Mouse (Mus musculus): ENCODE measurements around the gene Ccs. TPM values are rescaled to one million over a fixed set of nuclear protein-coding genes. Genes with fewer than 3 reads are reported as not detected.
A peak's percentile ranks its signal among the peaks of the same experiment; 100 is the strongest.
"Not testable (repeated sequence)": the region's sequence is repeated elsewhere in the genome, so short reads cannot be mapped to it uniquely, and the experiment has no call there.

Ccs gene
- polyA plus RNA-seq (2016; fragmentation: Nextera tagmentation; extraction: Ambion mirVana) = 53.8 and 57.3 TPM in 2 replicates

GRCm38 (mm10) chr19:4839149-4839548 lies at the start of gene Ccs, which contains the start of gene Ccdc87:
TSS of gene Ccs (minus strand) at chr19:4839332.
TSS of gene Ccdc87 (plus strand) at chr19:4839366.
- H3K27ac ChIP-seq = no peak within 1 kb of the TSS
- H3K4me2 ChIP-seq (replicated peaks) = peak within 1 kb of the TSS; percentile 92
- H3K4me3 ChIP-seq = peak within 1 kb of the TSS; percentile 66
- H3K9me3 ChIP-seq = no peaks in the 10 kb centered on the region
- ATAC-seq (ENCODE audit: insufficient number of reproducible peaks, insufficient read depth, low FRiP score, low TSS enrichment) = peak; percentile 99
- peaks cover 14% of the 10 kb centered on the region for H3K4me1 ChIP-seq
- no peaks in the 10 kb centered on the region for H3K36me3 ChIP-seq
- H3K27me3 ChIP-seq = peaks cover 26% of the 10 kb centered on the region
- WGBS = under 1% methylated on average over 25 of the region's 25 CpGs
- H3K9ac ChIP-seq = peak within 1 kb of the TSS; percentile 77

GRCm38 (mm10) chr19:4883961-4884360 lies 44.8 kb upstream of the Ccs start:
- H3K9me3 ChIP-seq = no peaks in the 10 kb centered on the region
- H3K27me3 ChIP-seq = no peaks in the 10 kb centered on the region
- H3K4me3 ChIP-seq = no peak overlapping the region
- H3K4me2 ChIP-seq (replicated peaks) = no peak overlapping the region
- no peak overlapping the region for H3K9ac ChIP-seq
- 0 out of 2 replicates have a peak, but pooled peaks cover 4% of the 10 kb centered on the region for H3K4me1 ChIP-seq
- H3K36me3 ChIP-seq = no peaks in the 10 kb centered on the region
- no peak for ATAC-seq (ENCODE audit: insufficient number of reproducible peaks, insufficient read depth, low FRiP score, low TSS enrichment)
- WGBS = 79% methylated on average over 4 of the region's 4 CpGs
- H3K27ac ChIP-seq = no peak overlapping the region

- Histone ChIP-seq H3K36me3 (no peaks in the 10 kb centered on the region), H3K27me3 (no peaks in the 10 kb centered on the region), H3K4me3 (peak overlapping the region; percentile 86), H3K27ac (no peak overlapping the region), H3K4me2 (replicated peaks) (peak overlapping the region; percentile 97), H3K9ac (peak overlapping the region; percentile 75; the same call in 1 of the 2 replicates), H3K4me1 (peaks cover 14% of the 10 kb centered on the region; the same call in 1 of the 2 replicates), H3K9me3 (no peaks in the 10 kb centered on the region)
- ATAC-seq (ENCODE audit: insufficient number of reproducible peaks, insufficient read depth, low FRiP score, low TSS enrichment) = no peak
- WGBS = 50% methylated on average over 10 of the region's 10 CpGs
Observed at GRCm38 (mm10) chr19:4879324-4879703, 40.2 kb upstream of the Ccs start.

GRCm38 (mm10) chr19:4878405-4879323 lies 39.5 kb upstream of the Ccs start, which contains the start of gene Zdhhc24:
TSS of gene Zdhhc24 (plus strand) at chr19:4878668.
- H3K4me1 ChIP-seq = peaks cover 14% of the 10 kb centered on the region; the same call in 1 of the 2 replicates
- no peaks in the 10 kb centered on the region for H3K36me3 ChIP-seq
- no peaks in the 10 kb centered on the region for H3K9me3 ChIP-seq
- peak within 1 kb of the TSS; percentile 97 for H3K4me2 ChIP-seq (replicated peaks)
- H3K4me3 ChIP-seq = peak within 1 kb of the TSS; percentile 86
- no peaks in the 10 kb centered on the region for H3K27me3 ChIP-seq
- WGBS = 1% methylated on average over 52 of the region's 52 CpGs
- peak within 1 kb of the TSS; percentile 74 for H3K27ac ChIP-seq
- peak within 1 kb of the TSS; percentile 75 for H3K9ac ChIP-seq
- peak; percentile 93 for ATAC-seq (ENCODE audit: insufficient number of reproducible peaks, insufficient read depth, low FRiP score, low TSS enrichment)

GRCm38 (mm10) chr19:4877785-4878184 lies 38.7 kb upstream of the Ccs start, which contains the start of gene Actn3:
TSS of gene Actn3 (minus strand) at chr19:4877909.
- ATAC-seq (ENCODE audit: insufficient number of reproducible peaks, insufficient read depth, low FRiP score, low TSS enrichment) = no peak; the same call in 1 of the 2 replicates
- Histone ChIP-seq H3K4me3 (peak within 1 kb of the TSS; percentile 86), H3K9me3 (no peaks in the 10 kb centered on the region), H3K27ac (peak within 1 kb of the TSS; percentile 74), H3K9ac (peak within 1 kb of the TSS; percentile 75), H3K4me1 (peaks cover 14% of the 10 kb centered on the region; the same call in 1 of the 2 replicates), H3K4me2 (replicated peaks) (peak within 1 kb of the TSS; percentile 97), H3K36me3 (no peaks in the 10 kb centered on the region), H3K27me3 (no peaks in the 10 kb centered on the region)
- 4% methylated on average over 17 of the region's 17 CpGs for WGBS

- Histone ChIP-seq H3K27me3 (no peaks in the 10 kb centered on the region), H3K9ac (no peak overlapping the region), H3K4me2 (replicated peaks) (no peak overlapping the region), H3K36me3 (no peaks in the 10 kb centered on the region), H3K4me3 (no peak overlapping the region), H3K9me3 (no peaks in the 10 kb centered on the region), H3K4me1 (peaks cover 14% of the 10 kb centered on the region; the same call in 1 of the 2 replicates), H3K27ac (no peak overlapping the region)
- 70% methylated on average over 3 of the region's 3 CpGs for WGBS
- no peak for ATAC-seq (ENCODE audit: insufficient number of reproducible peaks, insufficient read depth, low FRiP score, low TSS enrichment)
Observed at GRCm38 (mm10) chr19:4876755-4877154, 37.6 kb upstream of the Ccs start.

- no peak for ATAC-seq (ENCODE audit: insufficient number of reproducible peaks, insufficient read depth, low FRiP score, low TSS enrichment)
- no peak overlapping the region for H3K9ac ChIP-seq
Observed at GRCm38 (mm10) chr19:4876241-4876640, 37.1 kb upstream of the Ccs start.

GRCm38 (mm10) chr19:4874613-4875012 lies 35.5 kb upstream of the Ccs start:
- not testable (repeated sequence) for H3K27me3 ChIP-seq; H3K27ac ChIP-seq; H3K4me2 ChIP-seq (replicated peaks); H3K9ac ChIP-seq; ATAC-seq (ENCODE audit: insufficient number of reproducible peaks, insufficient read depth, low FRiP score, low TSS enrichment); H3K4me3 ChIP-seq; H3K9me3 ChIP-seq; H3K36me3 ChIP-seq
- H3K4me1 ChIP-seq = peaks cover 14% of the 10 kb centered on the region; the same call in 1 of the 2 replicates
- WGBS = 70% methylated on average over 1 of the region's 1 CpGs

More at GRCm38 (mm10) chr19:4876241-4876640, 37.1 kb upstream of the Ccs start:
- Histone ChIP-seq H3K9me3 (no peaks in the 10 kb centered on the region), H3K4me1 (peaks cover 14% of the 10 kb centered on the region; the same call in 1 of the 2 replicates), H3K4me2 (replicated peaks) (no peak overlapping the region), H3K4me3 (no peak overlapping the region), H3K36me3 (no peaks in the 10 kb centered on the region), H3K27ac (no peak overlapping the region), H3K27me3 (no peaks in the 10 kb centered on the region)
- WGBS = 66% methylated on average over 3 of the region's 4 CpGs

GRCm38 (mm10) chr19:4865147-4865546 lies 26.0 kb upstream of the Ccs start:
- no peaks in the 10 kb centered on the region for H3K36me3 ChIP-seq
- no peak for ATAC-seq (ENCODE audit: insufficient number of reproducible peaks, insufficient read depth, low FRiP score, low TSS enrichment)

GRCm38 (mm10) chr19:4863048-4863447 lies 23.9 kb upstream of the Ccs start:
- no peak overlapping the region for H3K9ac ChIP-seq

More at GRCm38 (mm10) chr19:4865147-4865546, 26.0 kb upstream of the Ccs start:
- WGBS = 5% methylated on average over 17 of the region's 17 CpGs
- Histone ChIP-seq H3K4me3 (no peak overlapping the region), H3K27me3 (peaks cover 18% of the 10 kb centered on the region), H3K9me3 (no peaks in the 10 kb centered on the region), H3K4me1 (no peaks in the 10 kb centered on the region), H3K4me2 (replicated peaks) (peak overlapping the region; percentile 14; the same call in 1 of the 2 replicates), H3K27ac (no peak overlapping the region), H3K9ac (no peak overlapping the region)

GRCm38 (mm10) chr19:4859081-4859480 lies 19.9 kb upstream of the Ccs start:
- H3K36me3 ChIP-seq = peaks cover 9% of the 10 kb centered on the region; the same call in 1 of the 2 replicates
- H3K9me3 ChIP-seq = no peaks in the 10 kb centered on the region
- H3K27me3 ChIP-seq = no peaks in the 10 kb centered on the region
- H3K4me2 ChIP-seq (replicated peaks) = no peak overlapping the region
- no peak overlapping the region for H3K27ac ChIP-seq
- H3K9ac ChIP-seq = no peak overlapping the region; the same call in 1 of the 2 replicates
- no peak overlapping the region for H3K4me3 ChIP-seq
- 75% methylated on average over 6 of the region's 6 CpGs for WGBS
- H3K4me1 ChIP-seq = peaks cover 8% of the 10 kb centered on the region
- no peak for ATAC-seq (ENCODE audit: insufficient number of reproducible peaks, insufficient read depth, low FRiP score, low TSS enrichment)

More at GRCm38 (mm10) chr19:4863048-4863447, 23.9 kb upstream of the Ccs start:
- no peak overlapping the region for H3K4me3 ChIP-seq
- H3K9me3 ChIP-seq = no peaks in the 10 kb centered on the region
- H3K4me2 ChIP-seq (replicated peaks) = no peak overlapping the region
- no peak overlapping the region for H3K27ac ChIP-seq
- WGBS = 77% methylated on average over 6 of the region's 6 CpGs
- no peak for ATAC-seq (ENCODE audit: insufficient number of reproducible peaks, insufficient read depth, low FRiP score, low TSS enrichment)
- peaks cover 4% of the 10 kb centered on the region; the same call in 1 of the 2 replicates for H3K36me3 ChIP-seq
- peaks cover 12% of the 10 kb centered on the region for H3K27me3 ChIP-seq
- no peaks in the 10 kb centered on the region for H3K4me1 ChIP-seq
